Mouse (Mus musculus) embryo, embryonic 10.5 days (tissue): ENCODE results near the gene Nfe2l3.
"Not testable (repeated sequence)": the region's sequence is repeated elsewhere in the genome, so short reads cannot be mapped to it uniquely, and the experiment has no call there.

Experiments used
- DNase-seq: peaks from one replicate; pipeline ENCODE4 v3.0.0-alpha.2; 2015; ENCODE audit warnings: low spot score

Gene Nfe2l3

GRCm38 (mm10) chr6:51452927-51453503 is 20.5 kb downstream of the Nfe2l3 start:
- no peak for DNase-seq

GRCm38 (mm10) chr6:51454949-51455348 is 22.5 kb downstream of the Nfe2l3 start:
- no peak for DNase-seq

- DNase-seq, result no peak
Observed at GRCm38 (mm10) chr6:51456198-51456597, 23.7 kb downstream of the Nfe2l3 start.

- DNase-seq, result no peak
Observed at GRCm38 (mm10) chr6:51457283-51457682, 24.8 kb downstream of the Nfe2l3 start.

- no peak for DNase-seq
Observed at GRCm38 (mm10) chr6:51457770-51458387, 25.4 kb downstream of the Nfe2l3 start.

- no peak for DNase-seq
Observed at GRCm38 (mm10) chr6:51458925-51459312, 26.4 kb downstream of the Nfe2l3 start.

- DNase-seq, result peak; percentile 50
Observed at GRCm38 (mm10) chr6:51459313-51460020, 27.0 kb downstream of the Nfe2l3 start.

- DNase-seq, result peak; percentile 40
Observed at GRCm38 (mm10) chr6:51460021-51460360, 27.5 kb downstream of the Nfe2l3 start.

GRCm38 (mm10) chr6:51460363-51460762 is 27.9 kb downstream of the Nfe2l3 start:
- peak; percentile 32 for DNase-seq

- peak; percentile 62 for DNase-seq
Observed at GRCm38 (mm10) chr6:51467649-51468048, 35.2 kb downstream of the Nfe2l3 start.

- DNase-seq, result peak; percentile 85
Observed at GRCm38 (mm10) chr6:51468891-51469561, 36.6 kb downstream of the Nfe2l3 start.

- peak; percentile 99 for DNase-seq
Observed at GRCm38 (mm10) chr6:51469715-51470310, 37.3 kb downstream of the Nfe2l3 start, which contains the start of gene Hnrnpa2b1. Gene Hnrnpa2b1, minus strand, starts transcription at chr6:51469894.

GRCm38 (mm10) chr6:51470311-51471178 is 38.1 kb downstream of the Nfe2l3 start, which contains the start of gene Cbx3:
Gene Cbx3, plus strand, starts transcription at chr6:51470360.
- DNase-seq, result peak; percentile 93

GRCm38 (mm10) chr6:51471179-51471505 is 38.7 kb downstream of the Nfe2l3 start:
- DNase-seq, result no peak

- DNase-seq, result peak; percentile 58
Observed at GRCm38 (mm10) chr6:51471782-51472181, 39.3 kb downstream of the Nfe2l3 start.

- peak; percentile 33 for DNase-seq
Observed at GRCm38 (mm10) chr6:51472213-51472612, 39.7 kb downstream of the Nfe2l3 start.

- DNase-seq, result no peak
Observed at GRCm38 (mm10) chr6:51479136-51479731, 46.8 kb downstream of the Nfe2l3 start.

- DNase-seq, result no peak
Observed at GRCm38 (mm10) chr6:51481548-51481947, 49.1 kb downstream of the Nfe2l3 start.

GRCm38 (mm10) chr6:51483861-51484260 is 51.4 kb downstream of the Nfe2l3 start:
- DNase-seq, result no peak

- DNase-seq, result not testable (repeated sequence)
Observed at GRCm38 (mm10) chr6:51484556-51484955, 52.1 kb downstream of the Nfe2l3 start.

- DNase-seq, result no peak
Observed at GRCm38 (mm10) chr6:51485646-51486045, 53.2 kb downstream of the Nfe2l3 start.
